Mouse (Mus musculus) midbrain, postnatal 0 days (tissue): ENCODE data around the gene Rbfox1. TPM values are rescaled to one million over a fixed set of nuclear protein-coding genes. Genes with fewer than 3 reads are reported as not detected.

ENCODE experiments used
- ATAC-seq: fragments of 200-750 bp; cut with Nextera tagmentation; 2 replicates; pipeline ENCODE4 v1.8.0; 2017; ENCODE audit warnings: moderate number of reproducible peaks, mild to moderate bottlenecking, moderate TSS enrichment, moderate library complexity; ENCODE audit not compliant: low FRiP score
- DNase-seq: peaks from one replicate; pipeline ENCODE4 v3.0.0-alpha.2; 2015; ENCODE audit warnings: low spot score
- H3K27ac ChIP-seq: fragments of 300-500 bp; sonication (generic); 2 replicates; pipeline ENCODE4 v1.5.1; 2014; ENCODE audit warnings: low read depth, mild to moderate bottlenecking, low read length, mixed read lengths
- H3K27me3 ChIP-seq: fragments of 300-500 bp; sonication (generic); 2 replicates; pipeline ENCODE4 v1.6.1; 2014; ENCODE audit warnings: low read length, control low read depth, mixed read lengths; ENCODE audit not compliant: insufficient read depth
- H3K36me3 ChIP-seq: fragments of 300-500 bp; sonication (generic); 2 replicates; pipeline ENCODE4 v1.6.1; 2014; ENCODE audit warnings: low read length, control low read depth, mixed read lengths; ENCODE audit not compliant: insufficient read depth
- H3K4me1 ChIP-seq: fragments of 300-500 bp; sonication (generic); 2 replicates; pipeline ENCODE4 v1.6.1; 2014; ENCODE audit warnings: mild to moderate bottlenecking, control low read depth, antibody characterized with exemption, low read length, mixed read lengths; ENCODE audit not compliant: insufficient read depth
- H3K4me2 ChIP-seq: fragments of 300-500 bp; sonication (generic); 2 replicates; pipeline ENCODE4 v1.6.1; 2014; ENCODE audit warnings: low read depth, mild to moderate bottlenecking, low read length, mixed read lengths; ENCODE audit not compliant: poor library complexity, severe bottlenecking
- H3K4me3 ChIP-seq: fragments of 300-500 bp; sonication (generic); 2 replicates; pipeline ENCODE4 v1.5.1; 2014; ENCODE audit warnings: low read depth, mild to moderate bottlenecking, low read length, moderate library complexity
- H3K9ac ChIP-seq: fragments of 300-500 bp; sonication (generic); replicated peaks from 2 replicates; pipeline ENCODE4 v1.6.1; 2014; ENCODE audit warnings: mild to moderate bottlenecking, low read length, moderate library complexity, mixed read lengths; ENCODE audit not compliant: poor library complexity, severe bottlenecking
- H3K9me3 ChIP-seq: fragments of 300-500 bp; sonication (generic); 2 replicates; pipeline ENCODE4 v1.6.1; 2016; ENCODE audit warnings: low read length, control low read depth
- CTCF ChIP-seq: IDR thresholded peaks from 2 replicates; pipeline ENCODE4 v1.5.1; 2016; ENCODE audit warnings: antibody characterized with exemption, mild to moderate bottlenecking
- WGBS: fragments of 180-500 bp; shearing (Covaris S2); extraction: QIAGEN DNeasy Blood & Tissue Kit; methylation state at CpG from one replicate; pipeline ENCODE4 v1.1.7; 2014; 5-methylcytosine and 5-hydroxymethylcytosine counted together
- polyA plus RNA-seq: library from polyadenylated mRNA; unstranded; fragments of >200 nt; fragmentation: Nextera tagmentation; extraction: Ambion mirVana; gene quantifications from 2 replicates; pipeline ENCODE4 v1.2.1, GENCODE M21; 2015
- total RNA-seq: library from RNA; depleted of rRNA; stranded (reverse); fragments of >200 nt; gene quantifications from 2 replicates; pipeline ENCODE4 v1.2.3, GENCODE M21; 2014

The Rbfox1 gene
- total and polyA plus RNA-seq, 2 experiments from 2014 or later = 142 to 242 TPM

DNA sequence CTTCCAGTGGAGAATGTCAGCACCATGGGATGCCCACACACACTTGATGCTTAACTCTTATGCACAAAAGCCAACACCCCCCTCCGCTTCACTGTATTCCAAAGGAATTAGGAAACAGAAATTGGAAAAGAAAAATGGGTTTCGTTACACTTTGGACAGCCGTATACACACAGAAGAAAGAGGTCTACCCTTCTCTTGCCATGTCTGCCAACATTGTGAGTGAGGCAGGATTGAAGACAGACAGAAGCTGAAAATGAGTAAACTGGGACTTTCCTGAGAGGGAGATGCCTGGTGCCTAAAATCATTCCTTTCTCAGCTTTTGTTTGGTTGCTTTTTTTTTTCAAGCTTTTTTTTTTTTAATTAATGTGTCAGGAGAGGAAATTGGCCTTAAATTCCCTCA is 1000.5 kb downstream of the Rbfox1 start:
- Histone ChIP-seq H3K4me2 (no peak overlapping the region), H3K4me1 (no peaks in the 10 kb centered on the region; the same call in 1 of the 2 replicates), H3K4me3 (no peak overlapping the region), H3K27ac (no peak overlapping the region), H3K27me3 (no peaks in the 10 kb centered on the region), H3K9me3 (no peaks in the 10 kb centered on the region), H3K9ac (no peak overlapping the region), H3K36me3 (no peaks in the 10 kb centered on the region)
- WGBS = 61% methylated on average over 3 of the region's 3 CpGs
- no peak for DNase-seq
- no peak for TF ChIP-seq CTCF
- no peak for ATAC-seq

- Histone ChIP-seq H3K9me3 (no peaks in the 10 kb centered on the region), H3K4me2 (no peak overlapping the region), H3K27me3 (no peaks in the 10 kb centered on the region), H3K27ac (no peak overlapping the region), H3K9ac (no peak overlapping the region), H3K4me3 (no peak overlapping the region), H3K4me1 (no peaks in the 10 kb centered on the region), H3K36me3 (no peaks in the 10 kb centered on the region)
- no peak for ATAC-seq
- 82% methylated on average over 4 of the region's 4 CpGs for WGBS
- no peak for DNase-seq
- TF ChIP-seq CTCF = no peak
These were observed 1004.1 kb downstream of the Rbfox1 start for GRCm38 (mm10) chr16:6889221-6889620.

DNA sequence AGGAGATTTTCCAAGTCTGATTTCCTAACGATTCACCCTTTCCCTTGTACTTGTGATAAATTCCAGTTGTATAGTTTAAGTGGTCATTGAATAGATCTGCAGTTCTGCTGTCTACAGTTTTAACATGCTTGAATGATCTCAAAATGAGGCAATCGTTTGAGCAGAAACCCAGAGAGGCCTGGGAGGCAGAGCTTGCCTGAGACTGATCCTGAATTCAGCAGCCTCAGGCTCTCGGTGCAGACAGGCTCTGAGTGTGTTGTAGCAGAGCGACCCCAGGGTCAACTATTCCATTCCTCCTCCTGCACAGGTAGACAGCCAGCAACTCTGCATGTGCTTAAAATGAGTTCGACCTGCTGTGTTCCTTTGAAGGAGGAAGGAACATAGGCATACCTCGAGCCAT is 1012.6 kb downstream of the Rbfox1 start:
- ATAC-seq = no peak
- no peaks in the 10 kb centered on the region for H3K27me3 ChIP-seq
- H3K36me3 ChIP-seq = no peaks in the 10 kb centered on the region
- no peak for DNase-seq
- no peaks in the 10 kb centered on the region; the same call in 1 of the 2 replicates for H3K4me1 ChIP-seq
- no peak overlapping the region for H3K27ac ChIP-seq
- H3K4me2 ChIP-seq = no peak overlapping the region
- no peak overlapping the region for H3K4me3 ChIP-seq
- WGBS = 39% methylated on average over 6 of the region's 6 CpGs
- no peak overlapping the region for H3K9ac ChIP-seq
- no peaks in the 10 kb centered on the region for H3K9me3 ChIP-seq
- no peak for TF ChIP-seq CTCF

DNA sequence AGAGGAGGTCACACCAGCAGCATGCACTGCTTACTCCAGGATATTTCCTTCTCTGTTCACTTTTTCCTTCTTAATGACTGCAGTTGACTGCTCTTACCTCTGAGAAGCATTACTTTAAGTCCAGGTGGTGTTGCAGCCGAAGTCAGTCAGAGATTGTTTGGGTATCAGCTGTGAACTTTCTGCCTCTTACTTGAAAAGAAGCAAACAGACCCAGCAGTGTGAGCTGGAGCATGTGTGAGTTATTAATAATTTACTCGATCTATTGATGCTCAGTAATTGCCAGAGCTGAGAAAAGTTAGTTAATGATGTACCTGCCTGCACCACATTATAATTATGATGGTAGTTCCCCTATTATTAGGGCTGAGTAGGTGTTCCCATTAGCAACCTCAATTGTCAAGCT is 1014.9 kb downstream of the Rbfox1 start:
- Histone ChIP-seq H3K36me3 (no peaks in the 10 kb centered on the region), H3K4me3 (no peak overlapping the region), H3K27ac (no peak overlapping the region), H3K9me3 (no peaks in the 10 kb centered on the region), H3K27me3 (no peaks in the 10 kb centered on the region), H3K9ac (no peak overlapping the region), H3K4me2 (no peak overlapping the region), H3K4me1 (no peaks in the 10 kb centered on the region; the same call in 1 of the 2 replicates)
- no peak for TF ChIP-seq CTCF
- ATAC-seq (no peak), DNase-seq (no peak)
- WGBS = 68% methylated on average over 2 of the region's 2 CpGs

- ATAC-seq (no peak), DNase-seq (no peak)
- Histone ChIP-seq H3K4me2 (no peak overlapping the region), H3K4me1 (no peaks in the 10 kb centered on the region), H3K27ac (no peak overlapping the region), H3K36me3 (no peaks in the 10 kb centered on the region), H3K4me3 (no peak overlapping the region), H3K27me3 (no peaks in the 10 kb centered on the region), H3K9ac (no peak overlapping the region), H3K9me3 (no peaks in the 10 kb centered on the region)
- 84% methylated on average over 4 of the region's 4 CpGs for WGBS
- TF ChIP-seq CTCF = no peak
These were observed 1019.8 kb downstream of the Rbfox1 start for GRCm38 (mm10) chr16:6904984-6905383.

DNA sequence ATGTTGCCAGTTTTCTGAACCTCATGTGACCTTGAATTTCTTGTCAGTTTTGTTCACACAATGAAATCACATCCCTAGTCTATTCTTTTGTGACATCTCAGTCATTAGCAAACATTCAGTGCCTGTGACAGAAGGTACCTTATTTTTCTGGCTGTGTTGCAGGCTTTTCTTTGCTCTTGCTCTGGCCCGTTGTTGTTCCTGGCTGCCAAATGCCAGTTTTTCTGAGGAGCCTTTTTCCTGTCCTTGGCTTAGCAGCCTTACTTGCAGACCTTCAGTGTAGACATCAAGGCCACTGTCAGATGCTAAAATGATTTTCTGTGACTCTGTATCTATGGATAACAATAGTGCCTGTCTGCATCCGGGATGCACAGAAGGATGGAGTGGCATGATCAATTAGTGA is 1020.8 kb downstream of the Rbfox1 start:
- DNase-seq = no peak
- H3K27me3 ChIP-seq = no peaks in the 10 kb centered on the region
- no peak overlapping the region for H3K4me3 ChIP-seq
- no peak overlapping the region for H3K4me2 ChIP-seq
- 35% methylated on average over 2 of the region's 2 CpGs for WGBS
- H3K4me1 ChIP-seq = no peaks in the 10 kb centered on the region
- no peaks in the 10 kb centered on the region for H3K36me3 ChIP-seq
- no peaks in the 10 kb centered on the region for H3K9me3 ChIP-seq
- H3K9ac ChIP-seq = no peak overlapping the region
- no peak for ATAC-seq
- no peak overlapping the region for H3K27ac ChIP-seq
- no peak for TF ChIP-seq CTCF
